Mouse (Mus musculus) ES-Bruce4 (cell line): ENCODE measurements at regions not wholly inside any gene's neighbourhood (a gene's known extent, or its start where the extent isn't known, plus 50 kb on each side); places are given as distances from the start of the nearest gene placed in this dataset.

Experiments used
- CTCF ChIP-seq: IDR thresholded peaks from one replicate; pipeline ENCODE4 v1.8.1; 2011; ENCODE audit warnings: low read depth, low read length
- EP300 ChIP-seq: IDR thresholded peaks from 2 replicates; pipeline ENCODE4 v1.6.1; 2011; ENCODE audit warnings: low read depth, low read length; ENCODE audit not compliant: insufficient read depth
- POLR2A ChIP-seq: IDR thresholded peaks from one replicate; pipeline ENCODE4 v1.8.1; 2011; ENCODE audit warnings: low read length; ENCODE audit not compliant: insufficient read depth

GRCm38 (mm10) chr12:70753458-70753857, 71.9 kb upstream of the Frmd6 start:
- TF ChIP-seq POLR2A (no peak), CTCF (no peak), EP300 (no peak)
